Mouse (Mus musculus): ENCODE measurements at regions not wholly inside any gene's neighbourhood (a gene's known extent, or its start where the extent isn't known, plus 50 kb on each side); places are given as distances from the start of the nearest gene placed in this dataset.

DNA sequence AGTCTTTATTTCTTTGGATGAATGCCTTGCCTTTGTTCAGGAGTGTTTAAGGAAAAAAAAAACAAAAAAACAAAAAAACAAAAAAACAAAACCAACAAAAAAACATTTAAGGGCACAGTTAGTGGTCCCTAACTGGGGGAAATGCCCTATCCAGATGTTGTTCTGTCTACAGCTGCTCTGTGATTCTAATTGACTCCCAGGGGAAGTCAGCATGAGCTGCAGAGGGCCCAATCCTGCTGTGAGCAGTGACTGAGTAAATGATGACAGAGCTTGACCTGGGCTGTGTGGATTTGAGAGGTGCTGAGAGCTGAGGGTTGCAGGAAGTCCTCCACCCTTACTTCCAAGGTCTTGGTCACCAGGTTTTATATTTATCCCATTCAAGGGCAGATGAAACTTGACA lies 812.5 kb downstream of the Robo1 start:
- no peak for DNase-seq

DNA sequence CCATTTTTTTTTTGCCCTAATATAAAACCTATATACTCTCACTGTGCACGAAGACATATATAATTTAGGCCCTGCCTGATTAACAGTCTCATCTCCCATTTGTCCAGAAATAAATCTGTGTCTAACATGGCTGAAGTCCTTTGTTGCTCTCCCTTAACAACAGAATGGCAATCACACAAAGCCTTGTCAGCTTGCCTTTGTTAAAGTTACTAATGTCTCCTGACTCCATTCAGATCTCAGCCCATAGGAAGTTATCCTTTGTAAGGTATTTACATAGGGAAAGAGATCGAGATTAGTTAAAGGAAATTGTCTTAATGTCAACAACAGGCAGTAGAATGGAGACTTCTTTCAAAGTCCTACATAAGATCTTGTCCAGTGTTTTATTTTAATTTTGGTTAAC lies 809.2 kb downstream of the Robo1 start:
- DNase-seq = no peak

GRCm38 (mm10) chr16:73108021-73108452 lies 799.9 kb downstream of the Robo1 start:
- DNase-seq = no peak

DNA sequence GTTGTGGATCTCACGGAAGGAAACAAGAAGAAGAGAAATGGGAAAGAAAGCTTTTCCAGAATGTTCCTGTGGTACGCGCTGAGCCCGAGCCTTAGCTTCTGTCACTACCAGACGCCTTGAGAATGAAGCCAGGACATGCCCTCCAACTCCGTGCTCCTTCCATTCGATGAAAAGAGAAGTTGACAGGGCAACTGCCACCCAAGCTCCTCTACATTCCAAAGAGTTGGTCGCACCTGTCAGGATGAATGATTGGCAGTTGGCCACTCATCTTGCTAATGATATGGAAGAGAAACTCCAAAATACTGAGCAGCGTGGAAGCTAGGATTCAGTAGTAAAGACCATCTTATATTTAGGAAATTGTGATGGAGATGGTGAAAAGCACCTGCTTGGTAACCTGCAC lies 799.5 kb downstream of the Robo1 start:
- no peak for DNase-seq

DNA sequence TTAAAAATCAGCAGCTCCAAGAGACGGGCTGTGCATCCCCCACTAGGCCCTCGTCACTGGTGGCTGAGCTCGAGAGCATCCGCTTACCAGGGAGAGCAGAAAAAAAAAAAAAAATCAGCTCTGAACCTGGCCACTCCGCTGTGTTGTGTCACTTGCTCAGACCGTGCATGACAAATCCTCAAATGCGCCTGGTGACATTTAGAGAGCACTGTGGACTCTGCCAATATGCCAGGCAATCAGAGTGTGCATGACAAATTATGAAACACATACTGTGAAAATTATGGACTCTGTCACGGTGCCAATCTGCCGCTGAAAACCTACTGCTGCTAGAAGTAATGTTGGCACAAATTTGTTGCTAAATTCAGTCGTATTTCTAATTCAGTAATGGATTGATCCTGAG lies 797.4 kb downstream of the Robo1 start:
- no peak for DNase-seq

GRCm38 (mm10) chr16:73100273-73100672 lies 792.2 kb downstream of the Robo1 start:
- DNase-seq = peak in 1 of 2 experiments; percentile 4

DNA sequence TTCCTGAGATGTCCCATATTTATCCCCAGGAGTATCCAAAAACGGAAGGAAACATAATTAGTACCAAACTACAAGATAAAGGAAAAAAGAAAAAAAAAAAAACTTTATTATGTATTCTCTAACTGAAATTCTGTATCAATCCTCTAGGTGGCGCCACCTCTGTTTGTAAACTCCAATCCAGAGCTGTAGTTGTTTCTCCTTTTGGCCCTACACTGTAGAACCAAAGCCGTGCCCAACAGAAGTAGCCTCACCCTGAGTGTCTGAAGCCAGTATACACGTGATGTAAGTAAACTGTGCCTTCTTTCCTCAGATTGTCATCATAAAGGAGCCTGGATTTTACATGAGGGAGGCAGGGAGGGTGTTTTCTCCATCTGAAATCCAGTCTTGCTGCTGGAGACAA lies 790.7 kb downstream of the Robo1 start:
- peak; percentile 6 to 27 for DNase-seq

DNA sequence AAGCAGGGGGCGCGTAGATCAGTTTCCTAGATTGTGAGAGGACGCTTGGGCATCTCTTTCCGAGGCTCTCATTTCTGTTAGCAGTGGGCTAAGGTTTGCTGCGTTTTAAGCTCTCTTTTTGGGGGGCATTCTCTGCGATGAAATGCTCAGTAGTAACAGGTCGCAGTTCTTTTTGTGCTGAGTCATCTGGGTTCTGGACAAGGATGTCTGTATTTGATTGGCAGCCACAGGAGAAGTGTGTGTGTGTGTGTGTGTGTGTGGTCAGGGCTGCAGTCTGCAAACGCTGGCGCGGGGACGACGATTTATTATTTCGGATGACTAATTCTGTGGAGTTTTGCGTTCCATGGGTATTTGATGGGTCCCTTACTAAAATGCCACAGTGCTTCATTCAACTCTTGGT lies 789.1 kb downstream of the Robo1 start:
- DNase-seq = peak in 1 of 2 experiments; percentile 13

DNA sequence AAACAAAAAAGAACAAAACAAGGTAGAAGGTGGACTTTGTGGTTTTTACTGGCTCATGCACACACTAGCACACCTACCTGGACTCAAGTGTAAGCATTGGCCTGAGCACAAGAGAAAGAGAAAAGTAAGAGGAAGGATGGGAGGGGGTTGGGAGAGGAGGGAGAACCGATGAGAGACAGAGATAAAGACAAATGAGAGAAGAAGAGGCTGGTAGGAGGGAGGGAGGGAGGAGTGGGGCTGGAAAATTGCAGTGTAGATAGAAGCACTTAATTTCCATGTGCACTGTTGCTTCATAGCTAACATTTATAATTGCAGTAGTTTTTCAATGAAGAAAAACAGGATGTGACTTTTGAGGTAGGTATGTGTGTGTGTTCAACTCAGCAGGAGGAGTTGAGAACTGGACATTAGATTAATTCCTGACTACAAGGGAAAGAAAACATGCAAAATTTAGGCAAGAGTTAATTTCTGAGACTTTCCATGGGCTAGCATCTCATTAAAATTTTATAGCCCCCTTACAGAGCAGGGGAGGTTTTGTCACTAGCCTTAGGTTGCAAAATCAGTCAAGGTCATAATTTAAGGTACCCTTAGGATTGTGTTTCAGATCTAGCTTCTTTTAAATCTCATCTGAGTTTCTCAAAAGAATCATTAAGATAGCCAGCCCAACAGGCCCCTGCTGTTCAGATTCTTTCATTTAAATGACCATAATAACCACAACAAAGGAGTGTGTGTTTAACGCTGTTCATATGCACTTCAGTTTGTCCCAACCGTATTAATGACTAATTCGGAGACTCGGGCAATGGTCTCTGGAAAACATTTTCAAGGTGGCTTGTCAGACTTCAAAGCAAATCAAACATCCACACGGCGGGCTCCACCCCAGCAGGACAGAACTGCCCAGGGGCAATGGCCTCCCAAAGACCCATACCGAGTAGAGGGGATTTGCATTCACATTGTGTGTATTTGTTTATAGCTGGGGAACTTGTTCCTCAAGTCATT lies 788.3 kb downstream of the Robo1 start:
- peak; percentile 26 to 35 for DNase-seq
